In the genomic region with DNA sequence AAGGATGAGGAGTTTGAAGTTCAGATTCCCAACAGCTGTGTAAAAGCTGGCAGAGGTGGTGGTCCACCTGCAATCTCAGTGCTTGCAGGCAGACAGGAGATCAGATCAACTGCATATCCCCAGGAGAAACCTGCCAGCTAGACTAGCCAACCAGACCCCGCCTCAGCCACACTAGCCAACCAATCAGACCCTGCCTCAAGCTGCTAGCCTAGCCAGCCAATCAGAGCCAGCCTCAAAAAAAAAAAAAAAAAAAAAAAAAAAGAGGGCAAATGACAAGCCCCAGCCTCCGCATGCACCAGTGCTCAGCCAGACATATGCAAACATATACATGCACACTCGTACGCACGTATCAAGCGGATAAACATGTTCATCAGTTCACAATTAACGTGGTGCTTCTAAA, we compare ENCODE assay signal across 10 mouse cellular contexts. TPM values are rescaled to one million over a fixed set of nuclear protein-coding genes. Genes with fewer than 3 reads are reported as not detected.
DNase-seq lines count a peak whose midpoint lies in the region; ATAC-seq and TF ChIP-seq lines count a peak whose summit lies in the region.
"Had no signal": no experiment of that assay in that cellular context is flagged by ENCODE, and none has a peak within 500 bp of the region (broad histone marks: within the 10 kb centered on the region; RNA-seq: fewer than 3 reads in every experiment).

No protein-coding gene starts in this region.

- intact Hi-C loops in heart, adult 2 months (cut with DNase I) = no loop called here

- peaks cover 68% of the 10 kb centered on the region for H3K36me3 ChIP-seq in liver, postnatal 0 days (replicated peaks; ENCODE audit: insufficient read depth, low read length)
- peaks cover 3% of the 10 kb centered on the region; the same call in 1 of the 2 replicates for H3K36me3 ChIP-seq in forebrain, embryonic 11.5 days (ENCODE audit: control insufficient read depth, insufficient read depth, low read length)
- no peaks in the 10 kb centered on the region for H3K36me3 ChIP-seq in heart, adult 2 months (ENCODE audit: control insufficient read depth, insufficient read depth, low read length)

- H3K79me2 ChIP-seq in heart, adult 2 months (replicated peaks; ENCODE audit: control insufficient read depth, insufficient read depth, low read length) = no peaks in the 10 kb centered on the region

- ATAC-seq in liver, postnatal 0 days = no peak
- ATAC-seq in forebrain, embryonic 11.5 days (replicated peaks; ENCODE audit: low FRiP score) = 0 out of 2 replicates have a peak, but pooled peaks have one; percentile 27

- TF ChIP-seq POLR2A in heart, adult 2 months (IDR thresholded peaks at IDR 0.05; ENCODE audit: insufficient read depth, low read depth, low read length) = no peak

- peak; percentile 17 for DNase-seq in liver
- no peak for DNase-seq in liver, postnatal 0 days
- DNase-seq in R1 (ENCODE audit: low read depth, low spot score) = peak; percentile 72
- DNase-seq in forebrain, embryonic 11.5 days (ENCODE audit: low spot score) = no peak
- DNase-seq in thymus, postnatal 0 days (ENCODE audit: low spot score) = peak; percentile 31
- DNase-seq in ovary, adult 18-20 months (ENCODE audit: low spot score) = no peak
- no peak for DNase-seq in heart, adult 2 months
- DNase-seq: adrenal gland, postnatal 36 days; kidney, postnatal 25 days; lung, postnatal 10 days had no signal

- H3K9me3 ChIP-seq in liver, postnatal 0 days (ENCODE audit: low read length) = no peaks in the 10 kb centered on the region
- no peaks in the 10 kb centered on the region for H3K9me3 ChIP-seq in forebrain, embryonic 11.5 days (ENCODE audit: control insufficient read depth, low read length)

- H3K4me2 ChIP-seq in liver, postnatal 0 days (ENCODE audit: low read depth, low read length) = no peak overlapping the region
- H3K4me2 ChIP-seq in forebrain, embryonic 11.5 days (ENCODE audit: low read depth, low read length, severe bottlenecking) = no peak overlapping the region

- TF ChIP-seq CTCF in liver, postnatal 0 days (IDR thresholded peaks at IDR 0.05; ENCODE audit: low read depth) = no peak
- no peak for TF ChIP-seq CTCF in heart, adult 2 months (IDR thresholded peaks at IDR 0.05)

- no peaks in the 10 kb centered on the region for H3K4me1 ChIP-seq in liver, postnatal 0 days (ENCODE audit: insufficient read depth)
- no peaks in the 10 kb centered on the region for H3K4me1 ChIP-seq in forebrain, embryonic 11.5 days (replicated peaks; ENCODE audit: control insufficient read depth, insufficient read depth, low read length)
- no peaks in the 10 kb centered on the region for H3K4me1 ChIP-seq in heart, adult 2 months (ENCODE audit: control insufficient read depth, insufficient read depth, low read length)

- no peak overlapping the region for H3K9ac ChIP-seq in liver, postnatal 0 days (replicated peaks)
- no peak overlapping the region for H3K9ac ChIP-seq in forebrain, embryonic 11.5 days (ENCODE audit: low read length)
- no peak overlapping the region for H3K9ac ChIP-seq in heart, adult 2 months (ENCODE audit: low read depth, low read length)

- TF ChIP-seq EP300 in liver, postnatal 0 days (IDR thresholded peaks at IDR 0.05; ENCODE audit: low read depth) = no peak
- no peak for TF ChIP-seq EP300 in heart, adult 2 months (IDR thresholded peaks at IDR 0.05; ENCODE audit: insufficient read depth, low read depth, low read length)

- no peak overlapping the region for H3K4me3 ChIP-seq in liver, postnatal 0 days (ENCODE audit: low read depth, low read length)
- no peak overlapping the region for H3K4me3 ChIP-seq in forebrain, embryonic 11.5 days (ENCODE audit: low read depth, low read length)
- H3K4me3 ChIP-seq in heart, adult 2 months = no peak overlapping the region

- H3K27me3 ChIP-seq in liver, postnatal 0 days (ENCODE audit: insufficient read depth, low read length) = no peaks in the 10 kb centered on the region
- H3K27me3 ChIP-seq in forebrain, embryonic 11.5 days (ENCODE audit: control insufficient read depth, insufficient read depth, low read length) = no peaks in the 10 kb centered on the region
- no peaks in the 10 kb centered on the region for H3K27me3 ChIP-seq in heart, adult 2 months (ENCODE audit: control insufficient read depth, insufficient read depth, low read length)

- no peak overlapping the region for H3K27ac ChIP-seq in liver, postnatal 0 days (ENCODE audit: low read depth)
- no peak overlapping the region for H3K27ac ChIP-seq in forebrain, embryonic 11.5 days (ENCODE audit: low read depth, low read length)
- no peak overlapping the region for H3K27ac ChIP-seq in heart, adult 2 months

- 87% methylated on average over 7 of the region's 7 CpGs for WGBS in liver, postnatal 0 days (ENCODE audit: insufficient replicate concordance)
- WGBS in forebrain, embryonic 11.5 days = 80% methylated on average over 7 of the region's 7 CpGs
- 93% methylated on average over 7 of the region's 7 CpGs for WGBS in heart, adult 2 months

RNA-seq across cellular contexts. Expression of a gene that starts 19.5 kb away (rescaled TPM):
- polyA plus RNA-seq in liver, postnatal 0 days (2015; fragmentation: Nextera tagmentation; extraction: Ambion mirVana) = 0.82 and 1.1 TPM in 2 replicates
- polyA plus RNA-seq in forebrain, embryonic 11.5 days (2014; fragmentation: Nextera tagmentation; extraction: Ambion mirVana) = 3.1 and 3.7 TPM in 2 replicates
- polyA plus RNA-seq in thymus, postnatal 0 days (2015; fragmentation: Nextera tagmentation; extraction: Ambion mirVana) = 3.0 and 3.1 TPM in 2 replicates
- 1 to 10 TPM; 3.9 to 4.0 TPM for total RNA-seq in heart, adult 2 months (2021)
- polyA plus RNA-seq in heart, adult 2 months (2012; rRNA removed) = 2.5 and 4.9 TPM in 2 replicates

RNA-seq across cellular contexts. Expression of a gene that starts 33.1 kb away (rescaled TPM):
- polyA plus RNA-seq in liver, postnatal 0 days (2015; fragmentation: Nextera tagmentation; extraction: Ambion mirVana) = 81.0 and 97.6 TPM in 2 replicates
- polyA plus RNA-seq in forebrain, embryonic 11.5 days (2014; fragmentation: Nextera tagmentation; extraction: Ambion mirVana) = 44.1 and 44.2 TPM in 2 replicates
- 91.7 and 101 TPM in 2 replicates for polyA plus RNA-seq in thymus, postnatal 0 days (2015; fragmentation: Nextera tagmentation; extraction: Ambion mirVana)
- total RNA-seq in heart, adult 2 months (2021) = 10 to 100 TPM; 24.1 to 28.9 TPM
- 19.9 and 29.2 TPM in 2 replicates for polyA plus RNA-seq in heart, adult 2 months (2012; rRNA removed)

Comparison
In these comparisons a context has a peak if more than half of its experiments do, and no peak if none do; other contexts are left out.
1. DNase-seq: peak in liver (single experiment), R1 (single experiment) and thymus, postnatal 0 days (single experiment); none in liver, postnatal 0 days (single experiment), forebrain, embryonic 11.5 days (single experiment), ovary, adult 18-20 months (single experiment) and heart, adult 2 months (0 of 2).